Mouse (Mus musculus): ENCODE results near the gene Ap4e1. TPM values are rescaled to one million over a fixed set of nuclear protein-coding genes. Genes with fewer than 3 reads are reported as not detected.
"Not testable (repeated sequence)": the region's sequence is repeated elsewhere in the genome, so short reads cannot be mapped to it uniquely, and the experiment has no call there.

Gene Ap4e1
- polyA plus RNA-seq, 1 experiment from 2014 or later, result 11.9 TPM

DNA sequence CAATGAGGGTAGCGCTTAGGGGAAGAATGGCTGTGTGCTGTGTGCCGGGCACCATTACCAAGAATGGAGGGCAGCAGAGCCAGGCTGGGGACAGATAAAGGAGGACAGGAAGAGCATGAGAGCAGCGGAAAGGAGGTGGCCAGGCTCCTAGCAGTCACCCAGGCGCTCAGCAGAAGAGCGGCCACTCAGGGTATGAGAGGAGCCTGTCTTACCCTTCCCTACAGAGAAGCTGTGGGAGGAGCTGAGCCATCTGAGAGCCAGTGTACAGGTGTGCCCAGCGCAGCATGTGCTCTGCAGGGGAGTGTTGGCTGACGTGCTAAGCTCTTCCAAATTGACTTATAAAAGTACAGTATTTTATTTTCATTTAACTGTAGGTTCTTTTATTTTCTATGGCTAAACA, 60.3 kb downstream of the Ap4e1 start:
- H3K27ac ChIP-seq (ENCODE audit: low read length), result no peak overlapping the region
- 0 out of 2 replicates have a peak, but pooled peaks cover 3% of the 10 kb centered on the region for H3K4me1 ChIP-seq (ENCODE audit: control insufficient read depth, insufficient read depth, low read length)
- no peaks in the 10 kb centered on the region for H3K9me3 ChIP-seq (ENCODE audit: control insufficient read depth, low read depth, low read length)
- H3K36me3 ChIP-seq (ENCODE audit: control insufficient read depth, insufficient read depth, low read length), result peaks cover 9% of the 10 kb centered on the region
- H3K27me3 ChIP-seq (ENCODE audit: control insufficient read depth, insufficient read depth, low read length), result no peaks in the 10 kb centered on the region
- no peak overlapping the region for H3K4me3 ChIP-seq (ENCODE audit: low read depth, low read length)
- H3K9ac ChIP-seq (replicated peaks; ENCODE audit: low read depth, low read length), result no peak overlapping the region
- 84% methylated on average over 7 of the region's 7 CpGs for WGBS
- ATAC-seq (ENCODE audit: insufficient number of reproducible peaks, insufficient read depth, low FRiP score, low read depth), result no peak
- no peak overlapping the region for H3K4me2 ChIP-seq (replicated peaks; ENCODE audit: low read depth, low read length)

DNA sequence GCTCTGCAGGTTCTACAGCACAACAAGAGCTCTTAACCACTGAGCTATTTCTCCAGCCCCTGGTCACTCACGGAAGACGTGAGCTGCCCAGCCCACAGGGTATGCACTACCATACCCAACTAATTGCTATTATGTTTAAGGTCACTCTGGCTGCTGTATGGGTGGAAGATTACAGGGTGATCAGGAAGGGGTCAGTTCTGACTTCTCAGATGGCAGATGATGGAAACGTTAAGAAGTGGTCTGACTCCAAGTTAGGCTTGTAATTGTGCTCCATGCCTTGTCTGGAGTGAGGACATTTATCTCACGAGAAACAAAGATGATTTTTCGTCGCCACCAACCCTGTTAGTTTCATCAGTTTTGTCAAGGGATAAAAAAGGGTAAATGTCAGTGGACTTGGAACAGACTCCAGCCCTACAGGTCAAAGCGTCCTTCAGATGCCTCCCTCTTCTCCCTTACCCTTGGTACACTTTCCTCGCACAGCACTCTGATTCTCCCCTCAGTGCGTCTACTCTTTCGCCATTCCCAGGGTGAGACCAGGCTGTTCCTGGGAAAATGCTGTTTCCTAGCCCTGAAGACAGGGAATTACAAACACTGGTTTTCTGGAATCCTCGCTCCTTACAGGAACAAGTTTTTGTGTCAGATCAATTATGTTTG, 61.4 kb downstream of the Ap4e1 start:
- 16% methylated on average over 11 of the region's 11 CpGs for WGBS
- H3K4me2 ChIP-seq (replicated peaks; ENCODE audit: low read depth, low read length), result peak overlapping the region; percentile 54
- peak overlapping the region; percentile 69 for H3K4me3 ChIP-seq (ENCODE audit: low read depth, low read length)
- H3K27ac ChIP-seq (ENCODE audit: low read length), result no peak overlapping the region
- peaks cover 9% of the 10 kb centered on the region for H3K36me3 ChIP-seq (ENCODE audit: control insufficient read depth, insufficient read depth, low read length)
- H3K27me3 ChIP-seq (ENCODE audit: control insufficient read depth, insufficient read depth, low read length), result no peaks in the 10 kb centered on the region
- no peaks in the 10 kb centered on the region for H3K9me3 ChIP-seq (ENCODE audit: control insufficient read depth, low read depth, low read length)
- 0 out of 2 replicates have a peak, but pooled peaks cover 3% of the 10 kb centered on the region for H3K4me1 ChIP-seq (ENCODE audit: control insufficient read depth, insufficient read depth, low read length)
- 0 out of 2 replicates have a peak overlapping the region, but pooled peaks have one; percentile 32 for H3K9ac ChIP-seq (replicated peaks; ENCODE audit: low read depth, low read length)
- ATAC-seq (ENCODE audit: insufficient number of reproducible peaks, insufficient read depth, low FRiP score, low read depth), result no peak

DNA sequence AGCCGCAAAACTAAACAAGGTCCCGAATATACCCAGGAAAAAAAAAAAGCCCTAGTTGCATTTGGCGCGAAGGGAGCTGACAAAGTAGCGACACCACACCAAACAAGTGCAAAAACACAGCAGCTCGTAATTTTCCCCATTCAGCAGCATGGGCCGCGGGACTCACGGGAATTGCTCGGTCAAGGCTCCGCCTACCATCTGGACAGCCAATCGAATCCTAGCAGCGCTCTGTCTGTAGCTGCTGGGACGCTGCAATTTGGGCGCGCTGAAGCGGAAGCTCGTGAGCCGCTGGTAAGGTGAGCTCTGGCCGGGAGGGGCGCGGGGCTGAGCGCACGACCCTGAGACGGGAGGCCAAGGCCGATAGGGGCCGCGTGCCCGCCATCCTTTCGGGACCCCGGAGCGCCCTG, 61.9 kb downstream of the Ap4e1 start, which contains the start of gene Blvra:
Blvra (plus strand) TSS at position 231 of the 407 bp plus-strand sequence.
- WGBS, result under 1% methylated on average over 32 of the region's 32 CpGs
- H3K9me3 ChIP-seq (ENCODE audit: control insufficient read depth, low read depth, low read length), result no peaks in the 10 kb centered on the region
- ATAC-seq (ENCODE audit: insufficient number of reproducible peaks, insufficient read depth, low FRiP score, low read depth), result peak; percentile 99
- peak within 1 kb of the TSS; percentile 54 for H3K4me2 ChIP-seq (replicated peaks; ENCODE audit: low read depth, low read length)
- peak within 1 kb of the TSS; percentile 69 for H3K4me3 ChIP-seq (ENCODE audit: low read depth, low read length)
- H3K27me3 ChIP-seq (ENCODE audit: control insufficient read depth, insufficient read depth, low read length), result no peaks in the 10 kb centered on the region
- peaks cover 9% of the 10 kb centered on the region for H3K36me3 ChIP-seq (ENCODE audit: control insufficient read depth, insufficient read depth, low read length)
- peak within 1 kb of the TSS; percentile 67 for H3K9ac ChIP-seq (replicated peaks; ENCODE audit: low read depth, low read length)
- H3K4me1 ChIP-seq (ENCODE audit: control insufficient read depth, insufficient read depth, low read length), result 0 out of 2 replicates have a peak, but pooled peaks cover 3% of the 10 kb centered on the region
- peak within 1 kb of the TSS; percentile 48; the same call in 1 of the 2 replicates for H3K27ac ChIP-seq (ENCODE audit: low read length)

DNA sequence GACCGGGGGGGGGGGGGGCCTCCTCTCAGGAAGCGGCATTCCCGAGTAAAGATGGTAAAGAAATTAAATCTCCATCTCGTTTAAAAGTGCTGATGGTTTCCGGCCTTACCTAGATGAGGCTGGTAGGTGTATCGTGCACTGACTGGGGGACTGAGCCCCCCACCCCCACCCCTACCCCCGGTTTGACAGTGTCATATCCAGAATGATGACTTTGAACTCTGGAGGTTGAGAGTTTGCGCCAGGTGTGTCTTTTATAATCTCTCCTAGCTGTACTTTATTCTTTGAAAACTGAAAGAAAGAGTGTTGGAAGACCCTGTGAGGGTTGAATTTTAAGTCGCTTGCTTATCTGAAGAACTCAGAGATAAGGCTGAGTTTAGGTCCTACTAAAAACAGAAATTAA, 62.4 kb downstream of the Ap4e1 start:
- Histone ChIP-seq H3K4me1 (ENCODE audit: control insufficient read depth, insufficient read depth, low read length) (0 out of 2 replicates have a peak, but pooled peaks cover 3% of the 10 kb centered on the region), H3K9ac (replicated peaks; ENCODE audit: low read depth, low read length) (peak overlapping the region; percentile 67), H3K9me3 (ENCODE audit: control insufficient read depth, low read depth, low read length) (no peaks in the 10 kb centered on the region), H3K4me2 (replicated peaks; ENCODE audit: low read depth, low read length) (peak overlapping the region; percentile 54), H3K4me3 (ENCODE audit: low read depth, low read length) (peak overlapping the region; percentile 69), H3K36me3 (ENCODE audit: control insufficient read depth, insufficient read depth, low read length) (peaks cover 9% of the 10 kb centered on the region), H3K27me3 (ENCODE audit: control insufficient read depth, insufficient read depth, low read length) (no peaks in the 10 kb centered on the region), H3K27ac (ENCODE audit: low read length) (peak overlapping the region; percentile 48; the same call in 1 of the 2 replicates)
- peak; percentile 20 for ATAC-seq (ENCODE audit: insufficient number of reproducible peaks, insufficient read depth, low FRiP score, low read depth)
- 6% methylated on average over 9 of the region's 9 CpGs for WGBS

DNA sequence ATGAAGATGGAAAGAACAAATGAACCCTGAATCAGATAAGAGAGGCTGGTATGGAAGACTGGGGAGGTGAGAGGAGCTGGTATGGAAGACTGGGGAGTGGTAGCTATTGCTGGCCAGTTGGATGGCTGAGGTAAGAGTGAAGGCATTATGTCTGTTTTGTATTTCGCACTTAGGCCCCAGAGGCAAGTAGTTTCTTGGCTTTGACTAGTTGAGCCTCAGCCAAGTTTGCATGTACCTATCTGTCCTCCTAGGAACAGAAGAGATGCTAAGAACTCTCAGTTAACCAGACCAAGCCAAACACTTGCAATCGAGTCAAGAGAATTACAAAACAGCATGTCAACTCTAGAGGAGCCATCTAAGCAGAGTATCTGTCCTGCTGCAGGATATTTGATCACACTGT, 65.6 kb downstream of the Ap4e1 start:
- Histone ChIP-seq H3K27ac (ENCODE audit: low read length) (no peak overlapping the region), H3K9ac (replicated peaks; ENCODE audit: low read depth, low read length) (no peak overlapping the region), H3K4me3 (ENCODE audit: low read depth, low read length) (no peak overlapping the region), H3K4me2 (replicated peaks; ENCODE audit: low read depth, low read length) (no peak overlapping the region), H3K36me3 (ENCODE audit: control insufficient read depth, insufficient read depth, low read length) (no peaks in the 10 kb centered on the region), H3K4me1 (ENCODE audit: control insufficient read depth, insufficient read depth, low read length) (0 out of 2 replicates have a peak, but pooled peaks cover 3% of the 10 kb centered on the region), H3K9me3 (ENCODE audit: control insufficient read depth, low read depth, low read length) (no peaks in the 10 kb centered on the region), H3K27me3 (ENCODE audit: control insufficient read depth, insufficient read depth, low read length) (no peaks in the 10 kb centered on the region)
- no peak for ATAC-seq (ENCODE audit: insufficient number of reproducible peaks, insufficient read depth, low FRiP score, low read depth)
- 93% methylated on average over 2 of the region's 2 CpGs for WGBS

DNA sequence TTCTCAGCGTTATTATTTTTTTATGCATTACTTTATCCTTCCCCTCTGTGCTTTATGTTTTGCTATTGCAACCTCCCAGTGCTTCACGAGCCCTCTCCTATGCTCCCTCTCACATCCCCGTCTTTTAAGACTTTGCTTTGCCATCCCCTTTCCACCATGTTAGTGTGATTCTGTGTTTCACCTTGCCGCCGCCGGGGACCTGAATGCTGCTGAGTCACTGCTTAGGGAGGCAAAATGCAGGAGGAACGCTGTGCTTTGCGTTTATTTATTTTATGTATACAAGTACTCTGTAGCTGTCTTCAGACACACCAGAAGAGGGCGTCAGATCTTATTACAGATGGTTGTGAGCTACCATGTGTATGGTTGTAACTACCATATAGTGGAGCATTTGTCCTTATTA, 69.1 kb downstream of the Ap4e1 start:
- no peak overlapping the region for H3K9ac ChIP-seq (replicated peaks; ENCODE audit: low read depth, low read length)
- no peaks in the 10 kb centered on the region for H3K36me3 ChIP-seq (ENCODE audit: control insufficient read depth, insufficient read depth, low read length)
- H3K27ac ChIP-seq (ENCODE audit: low read length), result no peak overlapping the region
- no peak overlapping the region for H3K4me2 ChIP-seq (replicated peaks; ENCODE audit: low read depth, low read length)
- H3K27me3 ChIP-seq (ENCODE audit: control insufficient read depth, insufficient read depth, low read length), result no peaks in the 10 kb centered on the region
- no peaks in the 10 kb centered on the region for H3K9me3 ChIP-seq (ENCODE audit: control insufficient read depth, low read depth, low read length)
- H3K4me3 ChIP-seq (ENCODE audit: low read depth, low read length), result no peak overlapping the region
- no peak for ATAC-seq (ENCODE audit: insufficient number of reproducible peaks, insufficient read depth, low FRiP score, low read depth)
- H3K4me1 ChIP-seq (ENCODE audit: control insufficient read depth, insufficient read depth, low read length), result no peaks in the 10 kb centered on the region
- 73% methylated on average over 9 of the region's 9 CpGs for WGBS

DNA sequence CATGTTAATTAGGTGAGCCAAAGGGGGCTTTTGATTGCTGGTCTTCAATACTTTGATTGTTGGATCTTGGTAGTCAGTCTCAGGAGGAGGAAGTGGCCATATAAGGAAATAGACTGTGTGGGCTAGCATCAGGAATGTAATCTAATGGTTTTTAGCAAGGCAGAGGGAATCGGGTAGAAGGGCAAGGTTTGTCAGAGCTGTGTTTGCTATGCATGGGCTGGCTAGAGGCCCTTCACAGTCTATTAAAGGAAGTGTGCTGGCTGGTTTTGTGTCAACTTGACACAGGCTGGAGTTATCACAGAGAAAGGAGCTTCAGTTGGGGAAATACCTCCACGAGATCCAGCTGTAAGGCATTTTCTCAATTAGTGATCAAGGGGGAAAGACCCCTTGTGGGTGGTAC, 70.5 kb downstream of the Ap4e1 start:
- H3K4me1 ChIP-seq (ENCODE audit: control insufficient read depth, insufficient read depth, low read length); H3K4me2 ChIP-seq (replicated peaks; ENCODE audit: low read depth, low read length); H3K27me3 ChIP-seq (ENCODE audit: control insufficient read depth, insufficient read depth, low read length); ATAC-seq (ENCODE audit: insufficient number of reproducible peaks, insufficient read depth, low FRiP score, low read depth); H3K27ac ChIP-seq (ENCODE audit: low read length); H3K9ac ChIP-seq (replicated peaks; ENCODE audit: low read depth, low read length); H3K36me3 ChIP-seq (ENCODE audit: control insufficient read depth, insufficient read depth, low read length); H3K4me3 ChIP-seq (ENCODE audit: low read depth, low read length); H3K9me3 ChIP-seq (ENCODE audit: control insufficient read depth, low read depth, low read length): not testable (repeated sequence)
- WGBS, result 63% methylated on average over 2 of the region's 2 CpGs

DNA sequence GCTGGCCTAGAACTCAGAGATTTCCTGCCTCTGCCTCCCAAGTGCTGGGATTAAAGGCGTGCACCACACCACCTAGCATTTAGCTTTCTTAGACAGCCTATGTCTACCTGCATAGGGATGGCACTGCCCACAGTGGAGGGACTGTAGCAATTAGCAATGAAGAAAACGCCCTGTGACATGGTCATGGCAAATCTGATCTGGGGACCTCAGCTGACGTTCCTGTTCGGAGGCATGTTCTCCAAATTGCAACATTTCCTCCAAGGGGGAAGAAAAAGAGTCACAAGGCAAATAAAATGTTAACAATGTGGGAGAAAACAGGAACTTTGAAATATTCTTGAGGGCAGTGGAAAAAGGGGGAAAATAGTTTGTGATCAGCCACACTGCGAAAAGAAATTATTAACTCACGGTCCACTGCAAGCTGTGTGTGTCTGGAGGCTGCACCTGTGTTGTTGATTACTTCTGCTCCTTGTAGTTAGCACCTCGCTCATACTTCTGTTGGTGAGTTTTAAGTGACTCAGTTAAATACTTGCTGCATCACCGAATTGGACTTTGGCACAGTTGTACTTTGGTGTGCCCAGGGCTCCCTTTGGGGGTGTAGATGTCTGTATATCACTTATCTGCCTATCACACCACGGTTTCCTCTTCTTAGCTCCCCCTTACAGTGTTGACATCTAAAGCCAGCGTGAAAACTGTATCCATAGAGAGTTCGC, 71.5 kb downstream of the Ap4e1 start:
- Histone ChIP-seq H3K9ac (replicated peaks; ENCODE audit: low read depth, low read length) (no peak overlapping the region), H3K27me3 (ENCODE audit: control insufficient read depth, insufficient read depth, low read length) (no peaks in the 10 kb centered on the region), H3K27ac (ENCODE audit: low read length) (no peak overlapping the region), H3K36me3 (ENCODE audit: control insufficient read depth, insufficient read depth, low read length) (no peaks in the 10 kb centered on the region; the same call in 1 of the 2 replicates), H3K4me1 (ENCODE audit: control insufficient read depth, insufficient read depth, low read length) (no peaks in the 10 kb centered on the region), H3K4me2 (replicated peaks; ENCODE audit: low read depth, low read length) (no peak overlapping the region), H3K9me3 (ENCODE audit: control insufficient read depth, low read depth, low read length) (no peaks in the 10 kb centered on the region), H3K4me3 (ENCODE audit: low read depth, low read length) (no peak overlapping the region)
- 91% methylated on average over 11 of the region's 11 CpGs for WGBS
- ATAC-seq (ENCODE audit: insufficient number of reproducible peaks, insufficient read depth, low FRiP score, low read depth), result no peak
